Mouse (Mus musculus) ovary, postnatal 14 days (tissue): ENCODE data around the gene Cstf2.

Experiments
- DNase-seq: peaks from one replicate; pipeline ENCODE4 v3.0.0; 2022; ENCODE audit warnings: low spot score

Cstf2 gene

GRCm38 (mm10) chrX:134058987-134059712 lies at the start of gene Cstf2:
Gene Cstf2, plus strand, starts transcription at chrX:134059187.
- peak; percentile 91 for DNase-seq

- peak; percentile 62 for DNase-seq
Measured at GRCm38 (mm10) chrX:134019005-134019404, 40.0 kb upstream of the Cstf2 start.

GRCm38 (mm10) chrX:134020664-134021063 lies 38.3 kb upstream of the Cstf2 start:
- no peak for DNase-seq

GRCm38 (mm10) chrX:134048994-134049393 lies 10.0 kb upstream of the Cstf2 start:
- no peak for DNase-seq

- peak; percentile 5 for DNase-seq
Measured at GRCm38 (mm10) chrX:134056897-134057296, 2.1 kb upstream of the Cstf2 start.

GRCm38 (mm10) chrX:134058040-134058875 lies 729 bp upstream of the Cstf2 start:
- no peak for DNase-seq

GRCm38 (mm10) chrX:134059764-134060163 lies 777 bp downstream of the Cstf2 start:
- DNase-seq = no peak

- no peak for DNase-seq
Measured at GRCm38 (mm10) chrX:134085453-134085852, 26.5 kb downstream of the Cstf2 start.

- no peak for DNase-seq
Measured at GRCm38 (mm10) chrX:134102641-134103040, 43.7 kb downstream of the Cstf2 start.

GRCm38 (mm10) chrX:134111767-134112166 lies 52.8 kb downstream of the Cstf2 start:
- DNase-seq = no peak

GRCm38 (mm10) chrX:134116417-134116816 lies 57.4 kb downstream of the Cstf2 start:
- no peak for DNase-seq

GRCm38 (mm10) chrX:134128549-134128948 lies 69.6 kb downstream of the Cstf2 start:
- no peak for DNase-seq

- peak; percentile 17 for DNase-seq
Measured at GRCm38 (mm10) chrX:134132295-134132694, 73.3 kb downstream of the Cstf2 start.

- no peak for DNase-seq
Measured at GRCm38 (mm10) chrX:134133821-134134220, 74.8 kb downstream of the Cstf2 start.
